Mouse (Mus musculus): ENCODE measurements around the gene Map2k6.

DNA sequence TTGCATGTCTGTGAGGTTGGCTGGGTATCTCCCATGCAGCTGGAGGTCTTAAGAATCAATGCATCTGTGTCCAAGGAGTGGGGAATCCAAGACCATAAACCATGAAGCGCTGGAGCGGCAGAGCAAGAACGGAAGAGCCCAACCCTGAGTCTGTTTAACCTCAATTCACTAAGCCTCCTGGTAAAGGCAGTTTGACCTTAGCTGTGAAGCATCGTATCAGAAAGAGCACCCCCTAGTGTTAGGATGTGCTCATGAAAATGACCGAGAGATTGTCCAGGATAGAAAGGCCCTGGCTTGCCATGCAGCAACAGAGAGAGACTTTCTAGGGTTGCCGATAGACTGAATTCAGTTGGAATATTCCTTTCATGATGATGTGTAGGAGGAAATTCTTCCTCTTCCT lies 84.2 kb downstream of the Map2k6 start:
- TF ChIP-seq POLR2A (IDR thresholded peaks at IDR 0.05; ENCODE audit: borderline replicate concordance, insufficient read depth, low read length), result no peak
- peak; percentile 38; the same call in 1 of the 2 replicates for TF ChIP-seq CTCF (IDR thresholded peaks at IDR 0.05; ENCODE audit: borderline replicate concordance, insufficient read depth, low read depth, low read length)

All from cerebellum, adult 2 months (tissue).